Mouse (Mus musculus): ENCODE measurements around the gene Ccdc12. TPM values are rescaled to one million over a fixed set of nuclear protein-coding genes. Genes with fewer than 3 reads are reported as not detected.

The Ccdc12 gene
- polyA plus RNA-seq, 1 experiment from 2014 or later, result 135 TPM

- H3K27ac ChIP-seq (ENCODE audit: low read depth, low read length), result no peak overlapping the region
- no peak for ATAC-seq (replicated peaks; ENCODE audit: insufficient number of reproducible peaks, low FRiP score, low TSS enrichment)
- no peak overlapping the region for H3K4me3 ChIP-seq (ENCODE audit: low read depth, low read length)
- WGBS (ENCODE audit: insufficient replicate concordance), result 91% methylated on average over 1 of the region's 1 CpGs
- H3K4me1 ChIP-seq (ENCODE audit: control insufficient read depth, insufficient read depth, low read length), result peaks cover 3% of the 10 kb centered on the region; the same call in 1 of the 2 replicates
- H3K36me3 ChIP-seq (ENCODE audit: control insufficient read depth, insufficient read depth, low read length), result peaks cover 10% of the 10 kb centered on the region
- no peaks in the 10 kb centered on the region for H3K27me3 ChIP-seq (ENCODE audit: control insufficient read depth, insufficient read depth, low read length)
- no peaks in the 10 kb centered on the region for H3K9me3 ChIP-seq (replicated peaks; ENCODE audit: control insufficient read depth, low read length)
- H3K4me2 ChIP-seq, result no peak overlapping the region
- no peak overlapping the region for H3K9ac ChIP-seq (ENCODE audit: low read depth, low read length)
Measured at GRCm38 (mm10) chr9:110711532-110711931, 55.2 kb downstream of the Ccdc12 start.

DNA sequence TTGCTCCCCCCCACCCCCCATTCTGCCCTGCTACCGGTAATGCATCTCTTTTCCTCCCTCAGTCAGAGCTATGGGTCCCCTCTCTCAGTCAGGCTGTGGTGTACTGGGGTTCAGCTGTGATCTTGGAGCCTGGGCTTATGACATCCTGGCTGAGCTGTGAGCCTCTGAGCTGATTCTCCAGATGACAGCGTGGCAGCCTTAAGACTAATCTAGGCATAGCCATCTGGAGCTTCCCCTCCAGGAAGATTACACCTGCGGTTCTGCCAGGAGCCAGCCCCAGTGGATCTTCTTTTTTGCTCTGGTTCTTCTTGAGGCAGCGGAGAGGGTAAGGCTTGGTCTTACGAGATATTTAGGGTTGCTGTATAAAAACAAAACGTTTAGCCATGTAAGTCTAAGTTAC is 55.7 kb downstream of the Ccdc12 start:
- WGBS (ENCODE audit: insufficient replicate concordance), result 85% methylated on average over 6 of the region's 6 CpGs
- ATAC-seq (replicated peaks; ENCODE audit: insufficient number of reproducible peaks, low FRiP score, low TSS enrichment), result no peak
- H3K9me3 ChIP-seq (replicated peaks; ENCODE audit: control insufficient read depth, low read length), result no peaks in the 10 kb centered on the region
- H3K4me2 ChIP-seq, result no peak overlapping the region
- no peaks in the 10 kb centered on the region for H3K27me3 ChIP-seq (ENCODE audit: control insufficient read depth, insufficient read depth, low read length)
- no peak overlapping the region for H3K27ac ChIP-seq (ENCODE audit: low read depth, low read length)
- no peak overlapping the region for H3K9ac ChIP-seq (ENCODE audit: low read depth, low read length)
- H3K4me1 ChIP-seq (ENCODE audit: control insufficient read depth, insufficient read depth, low read length), result peaks cover 3% of the 10 kb centered on the region; the same call in 1 of the 2 replicates
- peaks cover 10% of the 10 kb centered on the region for H3K36me3 ChIP-seq (ENCODE audit: control insufficient read depth, insufficient read depth, low read length)
- H3K4me3 ChIP-seq (ENCODE audit: low read depth, low read length), result no peak overlapping the region

- ATAC-seq (replicated peaks; ENCODE audit: insufficient number of reproducible peaks, low FRiP score, low TSS enrichment), result no peak
- WGBS (ENCODE audit: insufficient replicate concordance), result 92% methylated on average over 4 of the region's 4 CpGs
- Histone ChIP-seq H3K4me2 (no peak overlapping the region), H3K36me3 (ENCODE audit: control insufficient read depth, insufficient read depth, low read length) (peaks cover 10% of the 10 kb centered on the region), H3K9me3 (replicated peaks; ENCODE audit: control insufficient read depth, low read length) (no peaks in the 10 kb centered on the region), H3K27me3 (ENCODE audit: control insufficient read depth, insufficient read depth, low read length) (no peaks in the 10 kb centered on the region), H3K9ac (ENCODE audit: low read depth, low read length) (no peak overlapping the region), H3K4me1 (ENCODE audit: control insufficient read depth, insufficient read depth, low read length) (peaks cover 3% of the 10 kb centered on the region; the same call in 1 of the 2 replicates), H3K4me3 (ENCODE audit: low read depth, low read length) (no peak overlapping the region), H3K27ac (ENCODE audit: low read depth, low read length) (no peak overlapping the region)
Measured at GRCm38 (mm10) chr9:110712545-110712944, 56.2 kb downstream of the Ccdc12 start.

- Histone ChIP-seq H3K4me3 (ENCODE audit: low read depth, low read length) (no peak overlapping the region), H3K9me3 (replicated peaks; ENCODE audit: control insufficient read depth, low read length) (no peaks in the 10 kb centered on the region), H3K27ac (ENCODE audit: low read depth, low read length) (no peak overlapping the region), H3K9ac (ENCODE audit: low read depth, low read length) (no peak overlapping the region), H3K36me3 (ENCODE audit: control insufficient read depth, insufficient read depth, low read length) (peaks cover 10% of the 10 kb centered on the region), H3K4me2 (no peak overlapping the region), H3K27me3 (ENCODE audit: control insufficient read depth, insufficient read depth, low read length) (no peaks in the 10 kb centered on the region), H3K4me1 (ENCODE audit: control insufficient read depth, insufficient read depth, low read length) (peaks cover 3% of the 10 kb centered on the region; the same call in 1 of the 2 replicates)
- WGBS (ENCODE audit: insufficient replicate concordance), result 74% methylated on average over 1 of the region's 1 CpGs
- ATAC-seq (replicated peaks; ENCODE audit: insufficient number of reproducible peaks, low FRiP score, low TSS enrichment), result no peak
Measured at GRCm38 (mm10) chr9:110713389-110713788, 57.1 kb downstream of the Ccdc12 start.

DNA sequence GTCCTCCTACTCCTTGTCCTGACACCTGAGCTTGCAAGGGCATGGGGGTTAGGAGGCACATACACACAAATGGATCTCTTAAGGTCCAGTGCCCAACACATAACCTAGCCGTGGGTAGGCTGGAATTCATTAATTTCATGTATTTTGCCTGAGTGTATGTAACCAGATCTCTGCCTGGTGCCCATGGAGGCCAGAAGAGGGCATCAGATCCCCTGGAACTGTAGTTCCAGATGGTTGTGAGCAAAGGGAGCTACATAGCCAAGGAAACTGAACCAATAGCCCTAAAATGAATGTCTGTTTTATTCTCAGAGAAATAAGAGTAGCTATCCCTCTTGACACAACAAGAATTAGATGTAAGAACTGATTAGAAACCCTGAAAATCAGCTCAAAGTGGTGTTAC is 59.1 kb downstream of the Ccdc12 start:
- peaks cover 10% of the 10 kb centered on the region for H3K36me3 ChIP-seq (ENCODE audit: control insufficient read depth, insufficient read depth, low read length)
- 61% methylated on average over 1 of the region's 1 CpGs for WGBS (ENCODE audit: insufficient replicate concordance)
- ATAC-seq (replicated peaks; ENCODE audit: insufficient number of reproducible peaks, low FRiP score, low TSS enrichment), result no peak

GRCm38 (mm10) chr9:110716775-110717174 is 60.5 kb downstream of the Ccdc12 start:
- H3K9me3 ChIP-seq (replicated peaks; ENCODE audit: control insufficient read depth, low read length), result no peaks in the 10 kb centered on the region
- H3K4me1 ChIP-seq (ENCODE audit: control insufficient read depth, insufficient read depth, low read length), result peaks cover 5% of the 10 kb centered on the region
- no peak overlapping the region for H3K4me3 ChIP-seq (ENCODE audit: low read depth, low read length)
- WGBS (ENCODE audit: insufficient replicate concordance), result 32% methylated on average over 4 of the region's 4 CpGs
- ATAC-seq (replicated peaks; ENCODE audit: insufficient number of reproducible peaks, low FRiP score, low TSS enrichment), result 0 out of 2 replicates have a peak, but pooled peaks have one; percentile 52
- H3K27me3 ChIP-seq (ENCODE audit: control insufficient read depth, insufficient read depth, low read length), result no peaks in the 10 kb centered on the region
- no peak overlapping the region for H3K4me2 ChIP-seq
- peaks cover 13% of the 10 kb centered on the region for H3K36me3 ChIP-seq (ENCODE audit: control insufficient read depth, insufficient read depth, low read length)
- no peak overlapping the region for H3K9ac ChIP-seq (ENCODE audit: low read depth, low read length)
- H3K27ac ChIP-seq (ENCODE audit: low read depth, low read length), result no peak overlapping the region

More for the DNA sequence above, 59.1 kb downstream of the Ccdc12 start:
- no peak overlapping the region for H3K9ac ChIP-seq (ENCODE audit: low read depth, low read length)
- peaks cover 5% of the 10 kb centered on the region for H3K4me1 ChIP-seq (ENCODE audit: control insufficient read depth, insufficient read depth, low read length)
- no peak overlapping the region for H3K27ac ChIP-seq (ENCODE audit: low read depth, low read length)
- H3K9me3 ChIP-seq (replicated peaks; ENCODE audit: control insufficient read depth, low read length), result no peaks in the 10 kb centered on the region
- no peak overlapping the region for H3K4me3 ChIP-seq (ENCODE audit: low read depth, low read length)
- no peak overlapping the region for H3K4me2 ChIP-seq
- H3K27me3 ChIP-seq (ENCODE audit: control insufficient read depth, insufficient read depth, low read length), result no peaks in the 10 kb centered on the region

DNA sequence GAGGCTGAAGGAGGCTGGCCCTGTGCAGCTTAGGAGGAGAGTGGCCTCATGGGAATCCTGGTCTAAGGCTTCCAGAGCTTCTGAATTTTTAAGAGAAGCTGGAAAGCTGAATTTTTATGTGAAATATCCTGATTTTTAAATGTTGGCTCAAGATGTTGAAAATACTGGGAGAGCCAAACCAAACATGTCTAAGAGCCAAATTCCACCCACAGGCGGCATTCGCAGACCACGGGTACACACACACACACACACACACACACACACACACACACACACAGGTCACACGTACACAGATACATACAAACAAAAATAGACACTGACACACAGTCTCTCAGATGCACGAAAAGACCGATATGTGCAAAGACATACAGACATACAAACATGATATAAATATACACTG is 61.8 kb downstream of the Ccdc12 start:
- H3K27ac ChIP-seq (ENCODE audit: low read depth, low read length), result no peak overlapping the region

DNA sequence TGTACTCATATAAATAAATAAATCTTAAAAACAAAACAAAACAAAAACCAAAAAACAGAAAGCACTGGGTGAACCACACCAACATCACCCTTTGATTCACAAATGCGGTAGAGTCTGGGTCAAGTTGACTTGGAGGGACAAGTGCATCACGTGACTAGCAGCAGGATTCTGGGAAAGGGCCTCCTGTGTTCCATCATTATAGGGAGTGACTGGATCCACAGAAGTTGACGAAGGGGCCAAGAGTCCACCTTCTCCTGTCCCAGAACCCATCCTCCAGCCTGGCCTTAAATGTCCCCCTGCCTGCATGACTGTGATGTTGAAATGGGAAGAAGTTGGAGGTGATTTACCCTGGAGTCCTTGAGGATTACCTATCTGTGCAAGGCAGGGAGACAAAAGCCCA is 62.5 kb downstream of the Ccdc12 start:
- Histone ChIP-seq H3K4me1 (ENCODE audit: control insufficient read depth, insufficient read depth, low read length) (peaks cover 5% of the 10 kb centered on the region), H3K27ac (ENCODE audit: low read depth, low read length) (no peak overlapping the region), H3K36me3 (ENCODE audit: control insufficient read depth, insufficient read depth, low read length) (peaks cover 14% of the 10 kb centered on the region; the same call in 1 of the 2 replicates), H3K9ac (ENCODE audit: low read depth, low read length) (no peak overlapping the region), H3K4me2 (no peak overlapping the region), H3K27me3 (ENCODE audit: control insufficient read depth, insufficient read depth, low read length) (no peaks in the 10 kb centered on the region), H3K9me3 (replicated peaks; ENCODE audit: control insufficient read depth, low read length) (no peaks in the 10 kb centered on the region), H3K4me3 (ENCODE audit: low read depth, low read length) (no peak overlapping the region)
- WGBS (ENCODE audit: insufficient replicate concordance), result 67% methylated on average over 3 of the region's 3 CpGs
- no peak for ATAC-seq (replicated peaks; ENCODE audit: insufficient number of reproducible peaks, low FRiP score, low TSS enrichment)

More for the DNA sequence above, 61.8 kb downstream of the Ccdc12 start:
- peaks cover 5% of the 10 kb centered on the region for H3K4me1 ChIP-seq (ENCODE audit: control insufficient read depth, insufficient read depth, low read length)
- H3K36me3 ChIP-seq (ENCODE audit: control insufficient read depth, insufficient read depth, low read length), result peaks cover 12% of the 10 kb centered on the region; the same call in 1 of the 2 replicates
- no peak for ATAC-seq (replicated peaks; ENCODE audit: insufficient number of reproducible peaks, low FRiP score, low TSS enrichment)
- H3K9me3 ChIP-seq (replicated peaks; ENCODE audit: control insufficient read depth, low read length), result no peaks in the 10 kb centered on the region
- H3K4me2 ChIP-seq, result no peak overlapping the region
- H3K9ac ChIP-seq (ENCODE audit: low read depth, low read length), result no peak overlapping the region
- no peak overlapping the region for H3K4me3 ChIP-seq (ENCODE audit: low read depth, low read length)
- WGBS (ENCODE audit: insufficient replicate concordance), result 87% methylated on average over 6 of the region's 6 CpGs
- H3K27me3 ChIP-seq (ENCODE audit: control insufficient read depth, insufficient read depth, low read length), result no peaks in the 10 kb centered on the region

GRCm38 (mm10) chr9:110719977-110720376 is 63.7 kb downstream of the Ccdc12 start:
- ATAC-seq (replicated peaks; ENCODE audit: insufficient number of reproducible peaks, low FRiP score, low TSS enrichment), result no peak
- H3K27ac ChIP-seq (ENCODE audit: low read depth, low read length), result no peak overlapping the region
- H3K4me1 ChIP-seq (ENCODE audit: control insufficient read depth, insufficient read depth, low read length), result peaks cover 5% of the 10 kb centered on the region
- no peaks in the 10 kb centered on the region for H3K27me3 ChIP-seq (ENCODE audit: control insufficient read depth, insufficient read depth, low read length)
- H3K4me3 ChIP-seq (ENCODE audit: low read depth, low read length), result no peak overlapping the region
- H3K36me3 ChIP-seq (ENCODE audit: control insufficient read depth, insufficient read depth, low read length), result peaks cover 17% of the 10 kb centered on the region
- H3K4me2 ChIP-seq, result no peak overlapping the region
- 67% methylated on average over 5 of the region's 5 CpGs for WGBS (ENCODE audit: insufficient replicate concordance)
- H3K9ac ChIP-seq (ENCODE audit: low read depth, low read length), result no peak overlapping the region
- H3K9me3 ChIP-seq (replicated peaks; ENCODE audit: control insufficient read depth, low read length), result no peaks in the 10 kb centered on the region
